Mouse (Mus musculus) heart, embryonic 14.5 days (tissue): Measurements from ENCODE around the gene Fgf5. TPM values are rescaled to one million over a fixed set of nuclear protein-coding genes. Genes with fewer than 3 reads are reported as not detected.

Source experiments
- ATAC-seq: fragments of 200-750 bp; cut with Nextera tagmentation; 2 replicates; pipeline ENCODE4 v1.8.0; 2017; ENCODE audit warnings: low read depth, moderate TSS enrichment; ENCODE audit not compliant: insufficient number of reproducible peaks, insufficient read depth, low FRiP score
- H3K27ac ChIP-seq, 2 experiments: fragments of 200-500 bp in 1 of 2; fragments of 300-500 bp in 1 of 2; sonication (generic) in 1 of 2; replicated peaks in 1 of 2; 2 replicates each; pipeline ENCODE4 v1.5.1; 2012 to 2014; ENCODE audit warnings: low read depth in 2 of 2, low read length in 2 of 2, control low read depth in 1 of 2, mild to moderate bottlenecking in 1 of 2, mixed read lengths in 1 of 2; ENCODE audit not compliant: control insufficient read depth in 1 of 2, insufficient read depth in 1 of 2
- H3K27me3 ChIP-seq: fragments of 300-500 bp; sonication (generic); 2 replicates; pipeline ENCODE4 v1.6.1; 2014; ENCODE audit warnings: mild to moderate bottlenecking, low read length, control low read depth; ENCODE audit not compliant: control insufficient read depth, insufficient read depth
- H3K36me3 ChIP-seq: fragments of 300-500 bp; sonication (generic); 2 replicates; pipeline ENCODE4 v1.6.1; 2014; ENCODE audit warnings: mild to moderate bottlenecking, control low read depth, low read length, mixed read lengths; ENCODE audit not compliant: control insufficient read depth, insufficient read depth
- H3K4me1 ChIP-seq, 2 experiments: fragments of 200-500 bp in 1 of 2; fragments of 300-500 bp in 1 of 2; sonication (generic) in 1 of 2; 2 replicates each; pipeline ENCODE4 v1.6.1; 2012 to 2014; ENCODE audit warnings: low read length in 2 of 2, control low read depth in 1 of 2, mixed read lengths in 1 of 2; ENCODE audit not compliant: control insufficient read depth in 2 of 2, insufficient read depth in 2 of 2
- H3K4me2 ChIP-seq: fragments of 300-500 bp; sonication (generic); 2 replicates; pipeline ENCODE4 v1.6.1; 2014; ENCODE audit warnings: mild to moderate bottlenecking, low read length
- H3K4me3 ChIP-seq, 2 experiments: fragments of 200-500 bp in 1 of 2; fragments of 300-500 bp in 1 of 2; sonication (generic) in 1 of 2; 2 replicates each; pipeline ENCODE4 v1.5.1; 2012 to 2014; ENCODE audit warnings: low read length in 2 of 2, mild to moderate bottlenecking in 2 of 2, control low read depth in 1 of 2, low read depth in 1 of 2, moderate library complexity in 1 of 2; ENCODE audit not compliant: control insufficient read depth in 1 of 2, insufficient read depth in 1 of 2
- H3K9ac ChIP-seq: fragments of 300-500 bp; sonication (generic); 2 replicates; pipeline ENCODE4 v1.6.1; 2014; ENCODE audit warnings: mild to moderate bottlenecking, low read length
- H3K9me3 ChIP-seq: fragments of 300-500 bp; sonication (generic); 2 replicates; pipeline ENCODE4 v1.6.1; 2016; ENCODE audit warnings: low read length, control low read depth; ENCODE audit not compliant: control insufficient read depth
- WGBS: fragments of 180-500 bp; shearing (Covaris S2); extraction: QIAGEN DNeasy Blood & Tissue Kit; methylation state at CpG from one replicate; pipeline ENCODE4 v1.1.7; 2014; 5-methylcytosine and 5-hydroxymethylcytosine counted together
- polyA plus RNA-seq: library from polyadenylated mRNA; unstranded; fragments of >200 nt; fragmentation: Nextera tagmentation; extraction: Ambion mirVana; gene quantifications from 2 replicates; pipeline ENCODE4 v1.2.1, GENCODE M21; 2014

Gene Fgf5
- 0.41 and 0.69 TPM in 2 replicates for polyA plus RNA-seq

- Histone ChIP-seq H3K4me1 (peaks cover 0 to 2% of the 10 kb centered on the region in 2 experiments; a peak in 2 of 4 replicates), H3K9me3 (no peaks in the 10 kb centered on the region), H3K36me3 (no peaks in the 10 kb centered on the region), H3K4me2 (peak within 1 kb of the TSS; percentile 99), H3K27ac (0 out of 4 replicates have a peak within 1 kb of the TSS, but pooled peaks of 1 of the 2 experiments have one; percentile 14), H3K4me3 (peak within 1 kb of the TSS; percentile 62 to 64), H3K27me3 (peaks cover 45% of the 10 kb centered on the region), H3K9ac (peak within 1 kb of the TSS; percentile 74)
- under 1% methylated on average over 72 of the region's 80 CpGs for WGBS
- peak; percentile 81 for ATAC-seq
Measured at GRCm38 (mm10) chr5:98253838-98254821, at the start of gene Fgf5. Gene Fgf5, plus strand, starts transcription at chr5:98254184.

- WGBS, result 64% methylated on average over 4 of the region's 4 CpGs
- no peak for ATAC-seq
- H3K4me1 ChIP-seq, result no peaks in the 10 kb centered on the region
- no peaks in the 10 kb centered on the region for H3K27me3 ChIP-seq
- H3K27ac ChIP-seq, result no peak overlapping the region
- no peaks in the 10 kb centered on the region for H3K36me3 ChIP-seq
- H3K4me3 ChIP-seq, result no peak overlapping the region
- H3K9ac ChIP-seq, result no peak overlapping the region
- no peak overlapping the region for H3K4me2 ChIP-seq
- no peaks in the 10 kb centered on the region for H3K9me3 ChIP-seq
Measured at GRCm38 (mm10) chr5:98212501-98212900, 41.5 kb upstream of the Fgf5 start.

GRCm38 (mm10) chr5:98221956-98222355 is 32.0 kb upstream of the Fgf5 start:
- Histone ChIP-seq H3K4me2 (no peak overlapping the region), H3K4me3 (no peak overlapping the region), H3K36me3 (no peaks in the 10 kb centered on the region), H3K27ac (no peak overlapping the region), H3K9me3 (0 out of 2 replicates have a peak, but pooled peaks cover 3% of the 10 kb centered on the region), H3K27me3 (no peaks in the 10 kb centered on the region), H3K9ac (no peak overlapping the region), H3K4me1 (0 out of 4 replicates have a peak, but pooled peaks cover 0 to 3% of the 10 kb centered on the region in 2 experiments)
- 67% methylated on average over 4 of the region's 4 CpGs for WGBS
- no peak for ATAC-seq

GRCm38 (mm10) chr5:98226710-98227109 is 27.3 kb upstream of the Fgf5 start:
- Histone ChIP-seq H3K9ac (no peak overlapping the region), H3K4me3 (no peak overlapping the region), H3K27ac (no peak overlapping the region), H3K36me3 (no peaks in the 10 kb centered on the region), H3K9me3 (0 out of 2 replicates have a peak, but pooled peaks cover 3% of the 10 kb centered on the region), H3K4me1 (no peaks in the 10 kb centered on the region), H3K27me3 (no peaks in the 10 kb centered on the region), H3K4me2 (no peak overlapping the region)
- no peak for ATAC-seq
- 44% methylated on average over 2 of the region's 2 CpGs for WGBS

- Histone ChIP-seq H3K4me3 (no peak overlapping the region), H3K4me2 (no peak overlapping the region), H3K9ac (no peak overlapping the region), H3K27me3 (no peaks in the 10 kb centered on the region), H3K4me1 (no peaks in the 10 kb centered on the region), H3K9me3 (0 out of 2 replicates have a peak, but pooled peaks cover 3% of the 10 kb centered on the region), H3K36me3 (no peaks in the 10 kb centered on the region), H3K27ac (no peak overlapping the region)
- 69% methylated on average over 6 of the region's 6 CpGs for WGBS
- ATAC-seq, result no peak
Measured at GRCm38 (mm10) chr5:98229456-98229855, 24.5 kb upstream of the Fgf5 start.

GRCm38 (mm10) chr5:98238466-98238865 is 15.5 kb upstream of the Fgf5 start:
- Histone ChIP-seq H3K4me1 (no peaks in the 10 kb centered on the region), H3K4me2 (no peak overlapping the region), H3K27me3 (no peaks in the 10 kb centered on the region), H3K9ac (no peak overlapping the region), H3K9me3 (no peaks in the 10 kb centered on the region), H3K27ac (no peak overlapping the region), H3K36me3 (no peaks in the 10 kb centered on the region), H3K4me3 (no peak overlapping the region)
- no peak for ATAC-seq
- WGBS, result 74% methylated on average over 6 of the region's 6 CpGs

GRCm38 (mm10) chr5:98241322-98241829 is 12.6 kb upstream of the Fgf5 start:
- ATAC-seq, result no peak
- no peak overlapping the region for H3K9ac ChIP-seq
- no peak overlapping the region for H3K27ac ChIP-seq
- no peaks in the 10 kb centered on the region for H3K9me3 ChIP-seq
- no peaks in the 10 kb centered on the region for H3K27me3 ChIP-seq
- H3K4me2 ChIP-seq, result no peak overlapping the region
- WGBS, result 89% methylated on average over 12 of the region's 12 CpGs
- H3K36me3 ChIP-seq, result no peaks in the 10 kb centered on the region
- H3K4me1 ChIP-seq, result no peaks in the 10 kb centered on the region
- H3K4me3 ChIP-seq, result no peak overlapping the region
